Mouse (Mus musculus) cortical plate, adult 2 months (tissue): ENCODE measurements at regions not wholly inside any gene's neighbourhood (a gene's known extent, or its start where the extent isn't known, plus 50 kb on each side); places are given as distances from the start of the nearest gene placed in this dataset.

Experiments
- CTCF ChIP-seq: fragments of 200-500 bp; IDR thresholded peaks from 2 replicates; pipeline ENCODE4 v1.5.1; 2011; ENCODE audit warnings: mild to moderate bottlenecking, control low read depth, low read length; ENCODE audit not compliant: insufficient read depth; ENCODE audit errors: extremely low read depth
- POLR2A ChIP-seq: fragments of 200-500 bp; IDR thresholded peaks from 2 replicates; pipeline ENCODE4 v1.6.1; 2011; ENCODE audit warnings: mild to moderate bottlenecking, low read length, control low read depth; ENCODE audit not compliant: insufficient read depth; ENCODE audit errors: extremely low read depth

DNA sequence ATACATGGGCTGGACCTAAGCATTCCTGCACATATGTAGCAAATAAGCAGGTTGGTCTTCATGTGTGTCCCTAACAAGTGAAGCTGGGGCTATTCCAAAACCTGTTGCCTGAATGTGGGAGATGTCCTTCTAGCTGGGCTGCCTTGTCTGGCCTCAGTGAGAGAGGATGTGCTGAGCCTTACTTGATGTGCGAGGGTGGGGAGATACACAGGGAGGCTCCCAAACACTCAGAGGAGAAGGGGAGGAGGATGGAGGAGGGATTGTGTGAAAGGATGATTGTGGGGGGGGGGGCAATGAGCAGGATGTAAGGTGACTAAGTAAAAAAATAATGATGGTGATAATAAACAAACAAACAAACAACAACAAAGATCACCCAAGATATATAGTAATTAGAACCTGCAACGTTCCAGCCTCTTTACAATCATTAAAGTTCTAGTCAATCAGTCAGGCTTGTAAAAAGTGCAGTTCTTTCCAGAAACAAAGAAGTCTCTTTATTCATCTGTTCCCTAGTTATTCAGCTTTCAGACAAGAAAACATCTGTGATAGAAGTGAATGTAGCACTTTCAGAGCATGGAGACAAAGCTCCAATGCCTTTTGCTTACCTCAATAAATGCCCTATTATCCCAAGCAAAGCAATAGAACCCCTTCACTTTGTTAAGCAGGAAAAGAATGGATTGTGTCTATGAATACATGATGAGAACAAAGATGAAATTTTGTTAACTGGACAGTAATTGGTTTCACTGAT, 1261.1 kb downstream of the Pla2g4a start:
- TF ChIP-seq POLR2A (no peak), CTCF (no peak)
